Mouse (Mus musculus): ENCODE data around the gene Efna4. TPM values are rescaled to one million over a fixed set of nuclear protein-coding genes. Genes with fewer than 3 reads are reported as not detected.
A peak's percentile ranks its signal among the peaks of the same experiment; 100 is the strongest.

Efna4 gene
- polyA plus RNA-seq, 1 experiment from 2014 or later = 16.0 TPM

- WGBS = under 1% methylated on average over 51 of the region's 53 CpGs
Measured at GRCm38 (mm10) chr3:89322514-89323165, 15.2 kb downstream of the Efna4 start, which contains the start of gene Efna3. Gene Efna3 (minus strand): TSS chr3:89322965.

GRCm38 (mm10) chr3:89322131-89322500 is 15.7 kb downstream of the Efna4 start:
- Histone ChIP-seq H3K36me3 (ENCODE audit: poor library complexity, severe bottlenecking) (no peaks in the 10 kb centered on the region), H3K9ac (peak overlapping the region; percentile 79), H3K9me3 (replicated peaks) (no peaks in the 10 kb centered on the region), H3K27ac (peak overlapping the region; percentile 65), H3K4me3 (peak overlapping the region; percentile 66), H3K4me1 (peaks cover 55% of the 10 kb centered on the region), H3K4me2 (peak overlapping the region; percentile 91), H3K27me3 (peaks cover 54% of the 10 kb centered on the region)
- 0 out of 2 replicates have a peak, but pooled peaks have one; percentile 4 for ATAC-seq
- WGBS = under 1% methylated on average over 14 of the region's 14 CpGs

More at GRCm38 (mm10) chr3:89322514-89323165, 15.2 kb downstream of the Efna4 start, which contains the start of gene Efna3:
- Histone ChIP-seq H3K9ac (peak within 1 kb of the TSS; percentile 79), H3K36me3 (ENCODE audit: poor library complexity, severe bottlenecking) (no peaks in the 10 kb centered on the region), H3K27ac (peak within 1 kb of the TSS; percentile 65), H3K27me3 (peaks cover 49% of the 10 kb centered on the region), H3K4me1 (peaks cover 51% of the 10 kb centered on the region), H3K9me3 (replicated peaks) (no peaks in the 10 kb centered on the region), H3K4me2 (peak within 1 kb of the TSS; percentile 91), H3K4me3 (peak within 1 kb of the TSS; percentile 66)
- ATAC-seq = peak; percentile 66

- Histone ChIP-seq H3K9ac (peak overlapping the region; percentile 79), H3K4me3 (peak overlapping the region; percentile 66), H3K27ac (peak overlapping the region; percentile 65), H3K4me1 (peaks cover 60% of the 10 kb centered on the region), H3K36me3 (ENCODE audit: poor library complexity, severe bottlenecking) (no peaks in the 10 kb centered on the region), H3K4me2 (peak overlapping the region; percentile 91), H3K27me3 (peaks cover 56% of the 10 kb centered on the region), H3K9me3 (replicated peaks) (no peaks in the 10 kb centered on the region)
- peak; percentile 30 for ATAC-seq
- WGBS = 1% methylated on average over 65 of the region's 66 CpGs
Measured at GRCm38 (mm10) chr3:89321183-89322130, 16.4 kb downstream of the Efna4 start.

- peak overlapping the region; percentile 66 for H3K4me3 ChIP-seq
- peak overlapping the region; percentile 79 for H3K9ac ChIP-seq
- no peaks in the 10 kb centered on the region for H3K9me3 ChIP-seq (replicated peaks)
- WGBS = under 1% methylated on average over 41 of the region's 41 CpGs
- peak overlapping the region; percentile 91 for H3K4me2 ChIP-seq
- ATAC-seq = 0 out of 2 replicates have a peak, but pooled peaks have one; percentile 9
- peaks cover 63% of the 10 kb centered on the region for H3K27me3 ChIP-seq
- H3K4me1 ChIP-seq = peaks cover 68% of the 10 kb centered on the region
- H3K27ac ChIP-seq = peak overlapping the region; percentile 65
- no peaks in the 10 kb centered on the region for H3K36me3 ChIP-seq (ENCODE audit: poor library complexity, severe bottlenecking)
Measured at GRCm38 (mm10) chr3:89320581-89321182, 17.1 kb downstream of the Efna4 start.

GRCm38 (mm10) chr3:89319591-89320350 is 18.1 kb downstream of the Efna4 start:
- Histone ChIP-seq H3K27me3 (peaks cover 64% of the 10 kb centered on the region), H3K4me3 (peak overlapping the region; percentile 66), H3K9ac (peak overlapping the region; percentile 79), H3K4me1 (peaks cover 77% of the 10 kb centered on the region), H3K4me2 (peak overlapping the region; percentile 91), H3K9me3 (replicated peaks) (no peaks in the 10 kb centered on the region), H3K27ac (peak overlapping the region; percentile 31; the same call in 1 of the 2 replicates), H3K36me3 (ENCODE audit: poor library complexity, severe bottlenecking) (no peaks in the 10 kb centered on the region)
- no peak for ATAC-seq
- 5% methylated on average over 55 of the region's 58 CpGs for WGBS

- WGBS = 11% methylated on average over 21 of the region's 21 CpGs
- Histone ChIP-seq H3K4me2 (peak overlapping the region; percentile 91), H3K27me3 (peaks cover 64% of the 10 kb centered on the region), H3K9me3 (replicated peaks) (no peaks in the 10 kb centered on the region), H3K4me3 (peak overlapping the region; percentile 66), H3K27ac (no peak overlapping the region), H3K4me1 (peaks cover 78% of the 10 kb centered on the region), H3K36me3 (ENCODE audit: poor library complexity, severe bottlenecking) (no peaks in the 10 kb centered on the region), H3K9ac (peak overlapping the region; percentile 79; the same call in 1 of the 2 replicates)
- ATAC-seq = no peak
Measured at GRCm38 (mm10) chr3:89318971-89319590, 18.7 kb downstream of the Efna4 start.

- peaks cover 62% of the 10 kb centered on the region for H3K27me3 ChIP-seq
- ATAC-seq = no peak
- no peak overlapping the region for H3K4me3 ChIP-seq
- H3K4me2 ChIP-seq = peak overlapping the region; percentile 91; the same call in 1 of the 2 replicates
- H3K9ac ChIP-seq = no peak overlapping the region
- no peaks in the 10 kb centered on the region for H3K36me3 ChIP-seq (ENCODE audit: poor library complexity, severe bottlenecking)
- peaks cover 78% of the 10 kb centered on the region for H3K4me1 ChIP-seq
- no peaks in the 10 kb centered on the region for H3K9me3 ChIP-seq (replicated peaks)
- WGBS = 76% methylated on average over 8 of the region's 8 CpGs
- H3K27ac ChIP-seq = no peak overlapping the region
Measured at GRCm38 (mm10) chr3:89318316-89318715, 19.5 kb downstream of the Efna4 start.

- 61% methylated on average over 4 of the region's 6 CpGs for WGBS
- Histone ChIP-seq H3K27me3 (peaks cover 59% of the 10 kb centered on the region), H3K4me2 (peak overlapping the region; percentile 56), H3K27ac (no peak overlapping the region), H3K9ac (peak overlapping the region; percentile 27; the same call in 1 of the 2 replicates), H3K9me3 (replicated peaks) (no peaks in the 10 kb centered on the region), H3K4me1 (peaks cover 69% of the 10 kb centered on the region), H3K36me3 (ENCODE audit: poor library complexity, severe bottlenecking) (no peaks in the 10 kb centered on the region), H3K4me3 (no peak overlapping the region)
- ATAC-seq = no peak
Measured at GRCm38 (mm10) chr3:89317246-89317645, 20.6 kb downstream of the Efna4 start.

GRCm38 (mm10) chr3:89316833-89317232 is 21.0 kb downstream of the Efna4 start:
- WGBS = 1% methylated on average over 4 of the region's 4 CpGs
- ATAC-seq = peak; percentile 16
- peaks cover 65% of the 10 kb centered on the region for H3K4me1 ChIP-seq
- H3K27ac ChIP-seq = no peak overlapping the region
- H3K4me2 ChIP-seq = peak overlapping the region; percentile 56
- peak overlapping the region; percentile 27; the same call in 1 of the 2 replicates for H3K9ac ChIP-seq
- H3K4me3 ChIP-seq = peak overlapping the region; percentile 22; the same call in 1 of the 2 replicates
- H3K27me3 ChIP-seq = peaks cover 56% of the 10 kb centered on the region
- no peaks in the 10 kb centered on the region for H3K36me3 ChIP-seq (ENCODE audit: poor library complexity, severe bottlenecking)
- H3K9me3 ChIP-seq (replicated peaks) = no peaks in the 10 kb centered on the region

- Histone ChIP-seq H3K9me3 (replicated peaks) (no peaks in the 10 kb centered on the region), H3K4me2 (peak overlapping the region; percentile 56), H3K4me3 (peak overlapping the region; percentile 22), H3K36me3 (ENCODE audit: poor library complexity, severe bottlenecking) (no peaks in the 10 kb centered on the region), H3K27me3 (peaks cover 50% of the 10 kb centered on the region), H3K27ac (no peak overlapping the region), H3K4me1 (peaks cover 58% of the 10 kb centered on the region), H3K9ac (peak overlapping the region; percentile 53; the same call in 1 of the 2 replicates)
- peak; percentile 16; the same call in 1 of the 2 replicates for ATAC-seq
- WGBS = 6% methylated on average over 40 of the region's 40 CpGs
Measured at GRCm38 (mm10) chr3:89315930-89316831, 21.6 kb downstream of the Efna4 start.

All from forebrain, embryonic 13.5 days (tissue).